Mouse (Mus musculus): ENCODE measurements around the gene Hic2. TPM values are rescaled to one million over a fixed set of nuclear protein-coding genes. Genes with fewer than 3 reads are reported as not detected.

The Hic2 gene
- polyA plus RNA-seq, 1 experiment = 1.8 TPM

DNA sequence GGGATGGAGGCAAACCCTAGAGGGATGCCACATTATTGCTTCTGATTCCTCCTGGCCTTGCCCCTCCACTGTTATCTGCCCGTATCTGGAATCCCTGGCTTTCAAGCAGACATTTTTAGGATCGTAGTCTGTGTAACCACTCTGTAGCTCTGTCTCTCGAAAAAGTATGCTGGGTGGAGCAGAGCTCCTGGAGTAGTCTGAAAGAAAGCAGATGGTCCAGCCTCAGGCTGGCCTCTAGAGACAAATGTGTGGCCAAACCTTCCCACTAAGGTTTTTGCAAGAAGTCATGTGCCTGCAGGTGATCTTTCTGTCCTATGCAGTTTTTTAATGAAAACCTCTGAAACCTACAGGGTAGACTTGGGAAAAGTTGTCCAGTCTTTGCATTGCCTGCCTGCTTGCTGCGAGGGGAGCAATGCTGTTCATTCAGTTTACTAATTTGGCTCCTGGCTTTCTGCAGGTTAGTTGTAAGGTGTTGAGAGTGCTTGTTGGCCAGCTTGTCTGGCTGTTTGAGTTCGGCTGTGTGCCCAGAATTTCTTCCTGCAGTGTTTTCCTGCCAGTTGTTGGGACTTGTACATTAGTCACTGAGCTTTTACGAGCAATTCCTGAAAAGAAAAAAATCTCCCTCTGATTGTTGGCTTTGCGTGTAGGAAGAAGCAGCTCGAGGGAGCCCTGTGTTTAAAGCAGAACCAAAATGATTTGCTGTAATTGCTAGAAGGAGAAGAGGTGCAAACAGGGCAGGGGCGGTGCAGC, 1.7 kb downstream of the Hic2 start:
- 11% methylated on average over 9 of the region's 9 CpGs for WGBS
- Histone ChIP-seq H3K27ac (ENCODE audit: insufficient read depth, low read depth, low read length) (0 out of 2 replicates have a peak overlapping the region, but pooled peaks have one; percentile 18), H3K4me1 (ENCODE audit: control insufficient read depth, insufficient read depth, insufficient read length, low read length) (peaks cover 35% of the 10 kb centered on the region), H3K4me3 (ENCODE audit: low read depth, low read length) (no peak overlapping the region), H3K36me3 (ENCODE audit: control insufficient read depth, insufficient read depth, low read length) (no peaks in the 10 kb centered on the region), H3K27me3 (ENCODE audit: control insufficient read depth, insufficient read depth, low read length) (no peaks in the 10 kb centered on the region)
- TF ChIP-seq POLR2A (IDR thresholded peaks at IDR 0.05; ENCODE audit: low read depth, low read length) = no peak
- no peak for TF ChIP-seq CTCF (IDR thresholded peaks at IDR 0.05; ENCODE audit: extremely low read depth, insufficient read length, insufficient replicate concordance, low read depth, low read length)

- Histone ChIP-seq H3K27ac (ENCODE audit: insufficient read depth, low read depth, low read length) (no peak overlapping the region), H3K36me3 (ENCODE audit: control insufficient read depth, insufficient read depth, low read length) (no peaks in the 10 kb centered on the region), H3K4me3 (ENCODE audit: low read depth, low read length) (no peak overlapping the region), H3K4me1 (ENCODE audit: control insufficient read depth, insufficient read depth, insufficient read length, low read length) (peaks cover 36% of the 10 kb centered on the region), H3K27me3 (ENCODE audit: control insufficient read depth, insufficient read depth, low read length) (no peaks in the 10 kb centered on the region)
- 18% methylated on average over 3 of the region's 3 CpGs for WGBS
- no peak for TF ChIP-seq CTCF (IDR thresholded peaks at IDR 0.05; ENCODE audit: extremely low read depth, insufficient read length, insufficient replicate concordance, low read depth, low read length)
- TF ChIP-seq POLR2A (IDR thresholded peaks at IDR 0.05; ENCODE audit: low read depth, low read length) = no peak
These were observed 4.3 kb downstream of the Hic2 start for GRCm38 (mm10) chr16:17237634-17238033.

- Histone ChIP-seq H3K36me3 (ENCODE audit: control insufficient read depth, insufficient read depth, low read length) (no peaks in the 10 kb centered on the region), H3K4me3 (ENCODE audit: low read depth, low read length) (no peak overlapping the region), H3K27me3 (ENCODE audit: control insufficient read depth, insufficient read depth, low read length) (no peaks in the 10 kb centered on the region), H3K27ac (ENCODE audit: insufficient read depth, low read depth, low read length) (no peak overlapping the region), H3K4me1 (ENCODE audit: control insufficient read depth, insufficient read depth, insufficient read length, low read length) (peaks cover 40% of the 10 kb centered on the region)
- no peak for TF ChIP-seq POLR2A (IDR thresholded peaks at IDR 0.05; ENCODE audit: low read depth, low read length)
- WGBS = 19% methylated on average over 2 of the region's 2 CpGs
These were observed 6.0 kb downstream of the Hic2 start for GRCm38 (mm10) chr16:17239409-17239808.

- Histone ChIP-seq H3K27me3 (ENCODE audit: control insufficient read depth, insufficient read depth, low read length) (no peaks in the 10 kb centered on the region), H3K4me3 (ENCODE audit: low read depth, low read length) (no peak overlapping the region), H3K27ac (ENCODE audit: insufficient read depth, low read depth, low read length) (peak overlapping the region; percentile 40; the same call in 1 of the 2 replicates), H3K4me1 (ENCODE audit: control insufficient read depth, insufficient read depth, insufficient read length, low read length) (peaks cover 27% of the 10 kb centered on the region), H3K36me3 (ENCODE audit: control insufficient read depth, insufficient read depth, low read length) (no peaks in the 10 kb centered on the region)
- TF ChIP-seq CTCF (IDR thresholded peaks at IDR 0.05; ENCODE audit: extremely low read depth, insufficient read length, insufficient replicate concordance, low read depth, low read length) (no peak), POLR2A (IDR thresholded peaks at IDR 0.05; ENCODE audit: low read depth, low read length) (no peak)
- 6% methylated on average over 1 of the region's 1 CpGs for WGBS
These were observed 10.4 kb downstream of the Hic2 start for GRCm38 (mm10) chr16:17243731-17244130.

- no peaks in the 10 kb centered on the region for H3K27me3 ChIP-seq (ENCODE audit: control insufficient read depth, insufficient read depth, low read length)
- no peak overlapping the region for H3K4me3 ChIP-seq (ENCODE audit: low read depth, low read length)
- 22% methylated on average over 1 of the region's 1 CpGs for WGBS
- H3K4me1 ChIP-seq (ENCODE audit: control insufficient read depth, insufficient read depth, insufficient read length, low read length) = peaks cover 22% of the 10 kb centered on the region
- no peak overlapping the region for H3K27ac ChIP-seq (ENCODE audit: insufficient read depth, low read depth, low read length)
- no peaks in the 10 kb centered on the region for H3K36me3 ChIP-seq (ENCODE audit: control insufficient read depth, insufficient read depth, low read length)
- TF ChIP-seq POLR2A (IDR thresholded peaks at IDR 0.05; ENCODE audit: low read depth, low read length) (no peak), CTCF (IDR thresholded peaks at IDR 0.05; ENCODE audit: extremely low read depth, insufficient read length, insufficient replicate concordance, low read depth, low read length) (no peak)
These were observed 11.6 kb downstream of the Hic2 start for GRCm38 (mm10) chr16:17244996-17245395.

- Histone ChIP-seq H3K36me3 (ENCODE audit: control insufficient read depth, insufficient read depth, low read length) (no peaks in the 10 kb centered on the region), H3K4me3 (ENCODE audit: low read depth, low read length) (no peak overlapping the region), H3K27ac (ENCODE audit: insufficient read depth, low read depth, low read length) (no peak overlapping the region), H3K4me1 (ENCODE audit: control insufficient read depth, insufficient read depth, insufficient read length, low read length) (peaks cover 30% of the 10 kb centered on the region), H3K27me3 (ENCODE audit: control insufficient read depth, insufficient read depth, low read length) (no peaks in the 10 kb centered on the region)
- no peak for TF ChIP-seq CTCF (IDR thresholded peaks at IDR 0.05; ENCODE audit: extremely low read depth, insufficient read length, insufficient replicate concordance, low read depth, low read length)
- 34% methylated on average over 4 of the region's 4 CpGs for WGBS
These were observed 14.4 kb downstream of the Hic2 start for GRCm38 (mm10) chr16:17247727-17248126.

DNA sequence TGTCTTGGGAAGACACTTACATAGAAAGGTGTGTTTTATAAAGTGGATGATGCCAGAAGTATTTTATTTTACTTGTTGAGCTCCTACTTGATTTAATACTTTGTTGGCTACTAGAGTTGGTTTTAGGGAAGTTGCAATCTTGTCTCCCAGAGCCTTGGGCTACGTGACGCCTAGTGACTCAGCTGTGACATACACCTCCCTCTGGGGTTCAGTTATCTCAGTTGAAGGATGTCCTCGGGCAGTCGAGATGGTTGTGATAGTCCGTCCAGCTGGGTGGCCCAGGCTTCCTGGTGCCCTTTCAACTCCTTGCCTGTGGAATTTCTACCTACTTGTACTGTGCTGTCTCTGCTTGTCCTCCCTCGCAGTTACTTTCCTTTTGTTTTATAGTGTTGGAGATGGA, 15.8 kb downstream of the Hic2 start:
- TF ChIP-seq CTCF (IDR thresholded peaks at IDR 0.05; ENCODE audit: extremely low read depth, insufficient read length, insufficient replicate concordance, low read depth, low read length) = no peak
- TF ChIP-seq POLR2A (IDR thresholded peaks at IDR 0.05; ENCODE audit: low read depth, low read length) = no peak
- no peaks in the 10 kb centered on the region for H3K27me3 ChIP-seq (ENCODE audit: control insufficient read depth, insufficient read depth, low read length)
- H3K36me3 ChIP-seq (ENCODE audit: control insufficient read depth, insufficient read depth, low read length) = no peaks in the 10 kb centered on the region
- peak overlapping the region; percentile 20; the same call in 1 of the 2 replicates for H3K27ac ChIP-seq (ENCODE audit: insufficient read depth, low read depth, low read length)
- H3K4me1 ChIP-seq (ENCODE audit: control insufficient read depth, insufficient read depth, insufficient read length, low read length) = peaks cover 23% of the 10 kb centered on the region
- no peak overlapping the region for H3K4me3 ChIP-seq (ENCODE audit: low read depth, low read length)
- 21% methylated on average over 6 of the region's 6 CpGs for WGBS
